Mouse (Mus musculus) ES-E14 (cell line): ENCODE data around the gene Magi2. TPM values are rescaled to one million over a fixed set of nuclear protein-coding genes. Genes with fewer than 3 reads are reported as not detected.

ENCODE experiments used
- DNase-seq: peaks from one replicate; pipeline ENCODE4 v3.0.0-alpha.2; 2013; ENCODE audit warnings: low read depth, low spot score
- H3K27ac ChIP-seq: 2 replicates; pipeline ENCODE4 v1.5.1; 2012; ENCODE audit warnings: low read depth, mild to moderate bottlenecking, low read length, moderate library complexity, mixed read lengths; ENCODE audit not compliant: poor library complexity, insufficient read depth, severe bottlenecking
- H3K36me3 ChIP-seq: 2 replicates; pipeline ENCODE4 v1.6.1; 2012; ENCODE audit warnings: mild to moderate bottlenecking, low read length, moderate library complexity, mixed read lengths; ENCODE audit not compliant: control insufficient read depth, poor library complexity, insufficient read depth, severe bottlenecking
- H3K4me1 ChIP-seq, 2 experiments: fragments of 150-350 bp in 1 of 2; sonication (generic) in 1 of 2; 2 replicates each; pipeline ENCODE4 v1.6.1; 2012; ENCODE audit warnings: low read length in 2 of 2, mild to moderate bottlenecking in 1 of 2, mixed read lengths in 1 of 2; ENCODE audit not compliant: control insufficient read depth in 2 of 2, insufficient read depth in 2 of 2, poor library complexity in 1 of 2
- H3K4me3 ChIP-seq, 2 experiments: fragments of 150-350 bp in 1 of 2; sonication (generic) in 1 of 2; 2 replicates each; pipeline ENCODE4 v1.5.1; 2012; ENCODE audit warnings: low read length in 2 of 2, low read depth in 1 of 2, mild to moderate bottlenecking in 1 of 2, mixed read lengths in 1 of 2; ENCODE audit not compliant: insufficient read depth in 1 of 2, poor library complexity in 1 of 2, severe bottlenecking in 1 of 2
- H3K9ac ChIP-seq: 2 replicates; pipeline ENCODE4 v1.6.1; 2012; ENCODE audit warnings: low read depth, mild to moderate bottlenecking, low read length, mixed read lengths; ENCODE audit not compliant: poor library complexity, insufficient read depth, severe bottlenecking
- H3K9me3 ChIP-seq: fragments of 150-350 bp; sonication (generic); 2 replicates; pipeline ENCODE4 v1.6.1; 2012; ENCODE audit warnings: low read depth, mild to moderate bottlenecking, low read length; ENCODE audit not compliant: control insufficient read depth, insufficient read depth
- CHD2 ChIP-seq: IDR thresholded peaks from 2 replicates; pipeline ENCODE4 v1.6.1; 2014; ENCODE audit warnings: mild to moderate bottlenecking, low read depth, low read length, inconsistent platforms
- HCFC1 ChIP-seq: IDR thresholded peaks from 2 replicates; pipeline ENCODE4 v1.6.1; 2012; ENCODE audit warnings: low read length, inconsistent platforms, borderline replicate concordance; ENCODE audit not compliant: insufficient read depth
- MAFK ChIP-seq: IDR thresholded peaks from 2 replicates; pipeline ENCODE4 v1.6.1; 2014; ENCODE audit warnings: mild to moderate bottlenecking, low read depth, low read length, inconsistent platforms; ENCODE audit not compliant: insufficient read depth
- ZC3H11A ChIP-seq: IDR thresholded peaks from 2 replicates; pipeline ENCODE4 v1.6.1; 2012; ENCODE audit warnings: low read depth, mild to moderate bottlenecking, inconsistent platforms, low read length, borderline replicate concordance
- ZNF384 ChIP-seq: IDR thresholded peaks from 2 replicates; pipeline ENCODE4 v1.6.1; 2012; ENCODE audit warnings: low read depth, low read length, inconsistent platforms
- in situ Hi-C, 2 experiments: fragments of 600-800 bp; cut with MboI; formaldehyde crosslinking; loops; one replicate each; pipeline ENCODE4 v1.15.1; 2025; ENCODE audit warnings: low sequenced_read_pairs in 2 of 2, inconsistent platforms in 1 of 2; ENCODE audit not compliant: unreplicated experiment in 2 of 2
- total RNA-seq: library from RNA; depleted of rRNA; stranded (reverse); fragments of 300-350 nt; gene quantifications from 2 replicates; pipeline ENCODE4 v1.2.3, GENCODE M21; 2012

The Magi2 gene
- total RNA-seq, 1 experiment = 0.85 TPM

DNA sequence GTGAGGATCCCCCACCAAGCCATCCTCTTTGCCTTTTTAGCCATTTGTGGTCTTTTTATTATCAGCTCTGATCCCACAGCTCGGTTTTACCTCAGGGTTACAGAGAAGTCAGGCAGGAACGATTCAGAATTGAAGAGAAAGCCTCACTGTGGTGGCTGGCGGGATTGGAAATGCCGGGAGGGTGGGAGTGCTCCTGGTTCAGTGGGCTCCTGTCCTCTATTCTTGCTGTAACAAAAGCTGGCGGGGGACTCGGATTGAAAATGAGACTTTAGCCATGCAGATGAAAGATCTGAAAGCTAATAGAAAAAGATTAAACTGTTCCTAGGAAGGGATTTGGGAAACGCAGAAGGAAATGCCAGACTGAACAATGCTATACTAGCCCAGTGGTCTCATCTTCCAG, 1524.2 kb downstream of the Magi2 start:
- no peaks in the 10 kb centered on the region for H3K36me3 ChIP-seq
- H3K4me1 ChIP-seq = peaks cover 2% of the 10 kb centered on the region in 2 experiments; a peak in 1 of 4 replicates
- in situ Hi-C loops = no loop called here
- DNase-seq = no peak
- TF ChIP-seq CHD2 = no peak
- TF ChIP-seq ZNF384 = no peak
- TF ChIP-seq HCFC1 = no peak
- TF ChIP-seq MAFK = no peak
- no peak overlapping the region for H3K27ac ChIP-seq
- no peak overlapping the region for H3K9ac ChIP-seq
- H3K4me3 ChIP-seq = 0 out of 4 replicates have a peak overlapping the region, but pooled peaks of 1 of the 2 experiments have one; percentile 12
- H3K9me3 ChIP-seq = no peaks in the 10 kb centered on the region

DNA sequence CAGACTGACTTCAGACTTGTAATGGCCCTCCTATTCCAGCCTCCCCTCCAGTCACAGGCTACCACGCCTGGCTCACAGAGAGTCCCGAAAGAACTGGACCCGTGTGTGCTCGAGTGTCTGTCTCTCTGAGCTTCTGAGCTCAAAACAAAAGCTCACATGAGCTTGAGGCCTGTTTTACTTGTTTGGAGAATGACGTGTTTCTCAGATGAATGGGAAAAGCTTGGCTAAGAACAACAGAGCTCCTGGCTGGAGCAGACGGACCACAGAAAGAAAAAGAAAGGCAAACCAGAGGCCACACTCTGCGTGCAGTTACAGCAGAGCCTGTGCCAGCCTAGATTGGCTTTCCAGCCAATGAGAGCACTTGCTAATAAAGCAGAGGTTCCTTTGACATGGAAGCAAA, 1524.9 kb downstream of the Magi2 start:
- Histone ChIP-seq H3K4me3 (no peak overlapping the region), H3K27ac (no peak overlapping the region), H3K36me3 (no peaks in the 10 kb centered on the region), H3K9me3 (no peaks in the 10 kb centered on the region), H3K4me1 (peaks cover 2% of the 10 kb centered on the region in 2 experiments; a peak in 1 of 4 replicates), H3K9ac (no peak overlapping the region)
- TF ChIP-seq ZC3H11A (no peak), CHD2 (no peak)
- no peak for DNase-seq
- in situ Hi-C loops = no loop called here

- in situ Hi-C loops = no loop called here
Observed at GRCm38 (mm10) chr5:20753096-20753495, 1526.3 kb downstream of the Magi2 start.

DNA sequence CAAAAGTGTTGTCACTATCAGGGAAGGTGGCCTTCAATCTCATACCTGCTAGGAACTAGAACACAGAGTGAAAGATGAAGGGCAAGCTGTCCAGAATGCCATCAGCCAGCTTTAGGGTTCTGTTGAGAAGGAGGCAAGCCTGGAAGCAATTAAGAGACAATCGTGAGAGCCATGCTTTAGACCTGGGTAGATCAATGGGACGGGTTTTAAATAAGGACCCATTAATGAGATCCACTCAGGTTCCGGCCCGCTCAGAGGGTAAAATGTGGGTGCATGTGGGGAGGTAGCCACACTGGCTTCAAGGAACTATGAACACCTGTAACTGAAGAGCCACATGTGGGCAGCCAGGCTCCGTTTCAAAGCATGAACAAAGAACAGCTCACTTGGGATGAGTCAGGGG, 1527.1 kb downstream of the Magi2 start:
- no peak overlapping the region for H3K9ac ChIP-seq
- H3K9me3 ChIP-seq = no peaks in the 10 kb centered on the region
- in situ Hi-C loops = no loop called here
- no peak for TF ChIP-seq ZNF384
- no peak for TF ChIP-seq HCFC1
- TF ChIP-seq CHD2 = no peak
- no peak for TF ChIP-seq ZC3H11A
- no peak for TF ChIP-seq MAFK
- no peaks in the 10 kb centered on the region for H3K36me3 ChIP-seq
- no peak for DNase-seq
- H3K27ac ChIP-seq = no peak overlapping the region
- no peak overlapping the region for H3K4me3 ChIP-seq
- peaks cover 2% of the 10 kb centered on the region in 2 experiments; a peak in 1 of 4 replicates for H3K4me1 ChIP-seq

More at GRCm38 (mm10) chr5:20753096-20753495, 1526.3 kb downstream of the Magi2 start:
- Histone ChIP-seq H3K4me1 (peaks cover 2% of the 10 kb centered on the region in 2 experiments; a peak in 1 of 4 replicates), H3K27ac (no peak overlapping the region), H3K9me3 (no peaks in the 10 kb centered on the region), H3K4me3 (no peak overlapping the region), H3K36me3 (no peaks in the 10 kb centered on the region), H3K9ac (no peak overlapping the region)
- DNase-seq = no peak
- TF ChIP-seq MAFK = no peak
- no peak for TF ChIP-seq CHD2
- TF ChIP-seq ZC3H11A = no peak
- TF ChIP-seq HCFC1 = no peak
- no peak for TF ChIP-seq ZNF384
